Mouse (Mus musculus) lung, adult 18-20 months (tissue): ENCODE results near the gene Bcl2l11.

Experiments
- DNase-seq, 2 experiments: peaks; one replicate each; pipeline ENCODE4 v3.0.0; 2022; ENCODE audit warnings: mixed read lengths in 2 of 2

The Bcl2l11 gene

DNA sequence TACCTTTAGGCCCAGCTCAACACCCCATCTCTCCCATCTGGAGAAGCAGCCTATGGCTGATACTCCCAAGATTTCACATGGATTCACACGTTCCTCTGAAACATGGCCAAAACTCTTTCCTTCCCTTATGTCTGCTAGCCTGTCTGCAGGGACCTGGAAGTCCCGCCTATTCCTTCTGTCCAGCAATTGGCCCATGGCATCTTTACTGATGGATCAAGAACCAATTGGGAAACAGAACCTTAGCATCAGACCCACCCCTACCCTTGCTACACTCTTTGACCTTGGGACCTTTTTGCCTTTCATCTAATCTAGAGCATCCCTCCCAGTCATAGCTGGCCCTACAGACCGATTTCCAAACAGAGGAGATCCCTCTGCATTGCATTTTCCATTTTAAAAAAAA is 11.2 kb upstream of the Bcl2l11 start:
- no peak for DNase-seq

GRCm38 (mm10) chr2:128115579-128115978 is 10.3 kb upstream of the Bcl2l11 start:
- DNase-seq = no peak

DNA sequence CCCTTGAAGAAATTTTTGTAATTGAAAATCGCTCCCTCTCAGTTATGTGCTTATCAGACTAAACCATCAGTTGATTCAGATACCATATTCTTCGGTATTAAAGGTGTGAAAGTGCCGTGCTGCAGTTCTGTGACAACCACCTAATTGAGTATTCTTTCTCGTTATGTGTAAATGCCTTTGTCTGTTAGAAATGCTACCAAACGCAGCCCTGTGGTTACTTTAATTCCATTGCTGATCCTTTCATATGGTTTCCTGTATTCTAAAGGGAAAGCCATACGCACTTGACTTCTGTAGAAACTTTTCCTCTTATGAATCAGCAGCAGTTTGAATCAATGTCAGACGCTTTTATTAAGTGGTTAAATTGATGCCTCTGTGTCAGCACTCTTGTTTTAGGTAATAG is 8.2 kb upstream of the Bcl2l11 start:
- DNase-seq = no peak

DNA sequence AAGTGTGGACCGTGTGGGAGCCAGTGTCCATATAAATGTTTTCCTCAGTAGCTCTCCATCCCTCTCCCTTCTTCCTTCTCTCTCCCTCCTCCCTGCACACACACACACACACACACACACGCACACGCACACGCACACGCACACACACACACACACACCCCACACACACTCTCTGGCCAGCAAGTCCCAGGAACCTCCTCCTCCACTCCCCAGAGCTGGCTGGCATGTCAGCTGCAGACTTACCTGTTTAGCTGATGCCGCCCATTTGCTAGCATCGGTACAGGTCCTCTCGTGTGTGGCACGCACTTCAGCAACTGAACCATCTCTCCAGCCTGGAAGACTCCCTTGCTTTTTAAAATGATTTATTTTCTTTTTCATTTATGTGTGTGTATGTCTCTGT is 6.9 kb upstream of the Bcl2l11 start:
- no peak for DNase-seq

GRCm38 (mm10) chr2:128122491-128122890 is 3.3 kb upstream of the Bcl2l11 start:
- DNase-seq = peak; percentile 70 to 73

- DNase-seq = peak; percentile 45 to 47
Observed at GRCm38 (mm10) chr2:128122891-128123771, 2.7 kb upstream of the Bcl2l11 start.

DNA sequence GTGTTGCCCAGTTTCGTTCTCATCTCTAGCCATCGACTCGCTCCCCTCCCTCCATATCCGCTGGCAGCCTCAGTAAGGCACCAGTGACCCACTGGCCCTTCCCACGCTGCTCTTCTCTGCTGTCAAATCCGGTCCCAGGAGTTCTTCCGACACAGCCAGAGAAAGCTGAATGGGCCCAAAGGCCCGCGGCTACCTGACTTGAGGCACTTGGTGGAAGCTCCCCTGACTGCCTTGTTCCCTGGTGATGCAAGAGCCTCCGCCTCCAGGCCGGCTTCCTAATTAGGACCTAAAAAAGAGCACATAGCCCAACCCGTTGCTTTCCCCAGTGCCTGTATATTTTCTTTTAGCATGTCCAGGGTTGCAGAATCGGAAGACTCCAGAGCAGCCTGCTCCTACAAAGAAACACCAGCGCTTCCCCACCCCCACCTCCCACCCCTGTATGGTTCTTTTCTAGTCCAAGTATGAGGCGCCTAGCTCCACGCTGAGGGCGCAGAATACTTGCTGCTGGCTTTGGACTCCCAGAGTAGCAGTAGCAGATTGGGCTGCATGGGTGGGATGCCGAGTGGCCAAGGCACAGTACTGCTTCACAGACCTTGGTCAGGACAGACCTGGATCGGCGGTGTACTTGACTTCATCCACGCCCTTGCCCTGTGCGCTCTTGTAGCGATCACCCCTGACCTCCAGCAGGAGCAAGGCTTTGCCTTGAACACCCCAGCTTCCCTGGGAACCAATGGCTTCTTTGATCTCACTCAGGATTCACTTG is 1.7 kb upstream of the Bcl2l11 start:
- peak; percentile 33 to 38 for DNase-seq

GRCm38 (mm10) chr2:128124693-128125092 is 1.1 kb upstream of the Bcl2l11 start:
- no peak for DNase-seq

DNA sequence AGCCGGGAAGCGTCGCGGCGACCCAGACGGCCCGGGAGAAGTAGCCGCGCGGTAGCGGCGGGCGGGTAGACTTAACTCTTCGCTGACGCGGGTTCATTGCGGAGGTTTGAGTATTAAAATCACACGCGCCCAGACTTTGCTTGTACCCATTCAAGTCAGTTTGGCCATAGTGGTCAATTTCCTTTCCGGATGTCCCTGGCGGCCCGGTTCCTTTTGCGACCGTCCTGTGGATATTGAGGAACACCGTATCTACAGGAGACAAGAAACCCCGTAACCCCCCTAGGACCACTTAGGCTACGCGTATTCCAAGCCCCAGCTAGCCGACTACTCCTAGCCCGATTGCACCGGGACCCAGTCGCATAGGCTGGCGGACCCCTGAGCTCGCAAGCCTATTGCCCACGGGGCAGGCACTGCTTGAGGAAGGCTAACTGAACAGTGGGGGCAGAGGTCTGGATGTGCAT is 783 bp downstream of the Bcl2l11 start:
- peak in 1 of 2 experiments; percentile 15 for DNase-seq

GRCm38 (mm10) chr2:128127121-128127671 is 1.4 kb downstream of the Bcl2l11 start:
- peak; percentile 97 to 98 for DNase-seq

GRCm38 (mm10) chr2:128127691-128128292 is 2.0 kb downstream of the Bcl2l11 start:
- DNase-seq = peak; percentile 89 to 91

GRCm38 (mm10) chr2:128128532-128128931 is 2.7 kb downstream of the Bcl2l11 start:
- no peak for DNase-seq

- no peak for DNase-seq
Observed at GRCm38 (mm10) chr2:128131503-128131902, 5.7 kb downstream of the Bcl2l11 start.

DNA sequence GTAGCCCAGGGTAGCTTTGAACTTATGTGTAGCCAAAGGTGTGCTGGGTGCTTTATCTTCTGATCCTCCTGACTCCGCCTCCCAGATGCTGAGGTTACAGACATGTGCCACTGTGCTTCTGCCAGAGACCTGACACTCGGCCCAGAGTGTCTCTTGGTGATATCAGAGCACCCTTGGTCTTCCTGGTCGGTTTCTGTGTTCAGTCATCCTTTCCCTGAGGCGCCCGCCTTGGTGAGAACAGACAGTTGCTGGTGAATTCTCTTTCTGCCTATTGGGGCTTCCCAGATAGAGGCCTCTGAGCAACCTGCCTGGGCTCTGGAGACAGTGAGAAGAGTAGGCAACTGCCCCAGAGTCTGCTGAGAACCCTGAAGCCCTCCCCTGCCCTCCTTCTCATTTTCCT is 6.8 kb downstream of the Bcl2l11 start:
- DNase-seq = no peak

DNA sequence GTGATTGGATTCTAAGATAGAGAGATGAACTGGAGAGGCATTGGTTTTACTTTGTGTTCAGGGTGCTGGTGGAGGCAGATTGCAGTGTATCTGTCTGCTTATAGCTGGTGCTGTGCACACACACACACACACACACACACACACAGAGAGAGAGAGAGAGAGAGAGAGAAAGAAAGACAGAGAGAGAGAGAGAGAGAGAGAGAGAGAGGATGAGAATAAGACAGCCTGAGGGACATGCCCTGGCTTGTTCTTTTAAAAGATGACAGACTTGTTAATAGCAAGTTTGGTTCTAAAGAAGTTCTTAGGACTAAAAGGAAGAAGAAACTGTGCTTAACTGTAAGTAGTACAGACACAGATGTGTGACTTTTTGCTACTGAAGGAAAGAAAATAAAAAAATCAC is 8.0 kb downstream of the Bcl2l11 start:
- no peak for DNase-seq

- DNase-seq = no peak
Observed at GRCm38 (mm10) chr2:128134474-128134873, 8.6 kb downstream of the Bcl2l11 start.

DNA sequence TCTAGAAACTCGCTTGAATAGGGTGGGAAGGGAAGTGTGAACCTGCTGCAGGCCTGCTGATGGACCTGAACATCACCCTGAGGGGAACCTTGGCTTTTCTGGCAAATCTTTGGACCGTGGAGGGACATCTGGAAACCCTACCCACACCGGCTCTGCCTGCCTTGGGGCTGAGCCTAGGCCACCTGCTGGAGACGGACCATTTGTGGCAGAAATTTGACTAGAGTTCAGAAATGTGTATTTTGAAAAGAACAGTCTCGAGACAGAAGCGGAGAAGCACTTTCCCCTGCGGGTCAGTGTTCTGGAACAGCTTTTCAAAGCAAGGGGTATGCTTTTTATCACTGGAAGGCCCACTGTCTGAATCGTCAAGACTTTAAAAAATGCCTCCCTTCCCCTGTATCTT is 9.1 kb downstream of the Bcl2l11 start:
- no peak for DNase-seq

DNA sequence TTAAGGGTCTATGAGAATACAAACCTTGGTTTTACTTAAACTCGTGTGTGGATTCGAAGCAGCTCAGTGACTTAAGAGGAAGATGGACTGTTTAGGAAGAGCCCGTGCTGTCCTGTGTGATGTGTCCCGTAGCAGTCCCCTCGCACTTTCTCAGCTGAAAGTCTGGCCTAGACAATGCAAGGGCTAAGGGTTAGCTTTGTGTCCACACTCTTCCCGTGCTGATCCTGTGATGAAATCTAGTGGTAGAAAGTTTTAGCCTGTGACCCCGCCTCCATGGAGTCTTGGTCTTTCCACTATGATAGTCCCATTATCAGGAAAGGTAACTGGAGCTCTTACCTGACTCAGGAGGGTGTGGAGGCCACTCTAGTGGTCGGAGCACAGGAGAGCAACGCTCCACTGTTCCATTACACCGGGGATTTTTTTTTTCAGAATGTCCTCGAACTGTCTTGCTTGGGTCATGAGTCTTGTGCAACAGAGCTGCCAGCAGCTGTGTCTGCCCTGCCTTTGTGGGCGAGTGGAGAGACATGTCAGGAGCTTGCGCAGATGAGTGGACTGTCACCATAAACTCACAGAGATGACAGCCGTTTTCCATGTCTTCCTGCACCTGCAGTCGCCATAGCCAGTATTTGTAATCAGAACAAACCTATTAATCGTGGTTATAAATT is 11.1 kb downstream of the Bcl2l11 start:
- peak in 1 of 2 experiments; percentile 50 for DNase-seq

DNA sequence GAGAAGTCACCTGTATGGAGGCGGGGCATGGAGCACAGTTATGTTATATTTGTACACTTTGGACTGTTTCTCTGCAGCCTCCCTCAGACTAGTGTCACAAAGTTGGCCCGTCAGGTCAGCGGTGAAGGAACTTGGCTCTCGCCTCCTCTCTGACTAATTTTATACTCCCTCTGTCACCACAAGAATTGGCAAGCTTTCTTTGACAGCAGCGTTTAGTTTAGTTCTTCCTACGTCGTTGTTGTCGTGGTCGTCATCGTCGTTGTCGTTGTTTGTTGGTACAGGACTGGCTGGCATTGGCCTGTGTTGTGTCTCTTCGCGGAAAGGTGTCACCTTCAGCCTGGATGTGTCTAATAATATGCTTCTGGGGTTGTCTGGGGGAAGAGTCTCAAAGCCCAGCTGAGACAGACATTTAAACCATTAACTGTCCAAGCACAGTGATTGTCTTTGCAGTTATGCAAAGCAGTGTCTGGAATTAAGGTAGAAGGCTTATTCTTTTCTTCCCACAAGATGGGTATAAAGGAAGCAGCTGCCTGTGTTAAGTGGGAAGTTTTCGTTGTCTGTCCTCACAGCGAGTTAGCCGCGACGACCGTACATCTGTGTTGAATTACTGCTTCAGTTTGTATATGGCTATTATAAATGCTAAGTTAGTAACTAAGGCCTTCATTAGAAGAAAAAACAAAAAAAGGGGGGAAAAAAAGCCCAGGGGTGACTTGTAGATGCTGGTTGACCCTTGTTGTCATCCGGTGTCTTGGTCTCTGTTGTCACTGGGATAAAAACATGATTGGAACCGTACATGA is 11.8 kb downstream of the Bcl2l11 start:
- DNase-seq = no peak

DNA sequence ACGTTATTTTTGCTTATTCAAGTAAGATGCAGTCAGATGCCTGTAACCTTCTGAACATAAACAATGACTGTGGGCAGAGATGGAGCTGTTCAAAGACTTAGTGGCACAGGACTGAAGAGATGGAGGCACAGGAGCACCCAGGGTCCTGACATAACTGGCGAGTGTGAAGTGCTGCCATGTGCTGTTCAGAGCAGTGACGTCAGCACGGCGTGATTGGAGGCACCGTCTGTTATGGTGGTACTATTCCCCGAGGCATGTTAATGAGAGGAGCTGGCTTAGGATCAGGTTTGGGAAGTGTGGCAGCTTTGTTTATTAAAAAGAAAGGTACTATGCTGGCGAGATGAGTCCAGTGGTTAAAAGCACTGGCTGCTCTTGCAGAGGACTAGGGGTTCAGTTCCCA is 13.1 kb downstream of the Bcl2l11 start:
- no peak for DNase-seq

- peak in 1 of 2 experiments; percentile 28 for DNase-seq
Observed at GRCm38 (mm10) chr2:128139781-128140180, 13.9 kb downstream of the Bcl2l11 start.

GRCm38 (mm10) chr2:128140183-128140582 is 14.3 kb downstream of the Bcl2l11 start:
- no peak for DNase-seq
